Mouse (Mus musculus): Measurements from ENCODE around the gene Tmem215. TPM values are rescaled to one million over a fixed set of nuclear protein-coding genes. Genes with fewer than 3 reads are reported as not detected.

Tmem215 gene
- 0.27 and 0.28 TPM in 2 replicates for polyA plus RNA-seq (2016; fragmentation: Nextera tagmentation; extraction: Ambion mirVana)

DNA sequence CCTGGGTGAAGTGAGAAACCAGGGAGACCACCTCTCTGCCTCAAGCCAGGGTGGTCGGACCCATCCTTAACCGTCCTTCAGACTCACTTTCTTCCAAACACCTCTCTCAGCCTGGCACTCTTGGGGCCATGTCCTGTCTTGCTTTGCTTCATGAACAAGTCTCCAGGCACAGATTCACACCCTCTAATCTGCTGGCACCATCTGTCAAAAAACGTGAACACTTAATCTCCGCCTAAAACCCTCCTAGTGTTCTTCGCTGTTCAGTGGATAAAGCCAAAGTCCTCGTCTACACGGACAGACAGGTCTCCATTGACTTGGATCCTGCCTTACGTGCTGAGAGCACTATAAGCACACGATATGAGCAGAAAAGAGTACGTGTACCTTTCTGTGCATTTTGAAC, at the start of gene Tmem215:
Tmem215 (plus strand) TSS at position 301 of the 400 bp plus-strand sequence.
- H3K9me3 ChIP-seq, result no peaks in the 10 kb centered on the region
- 87% methylated on average over 10 of the region's 10 CpGs for WGBS
- H3K4me1 ChIP-seq, result peaks cover 12% of the 10 kb centered on the region
- peak within 1 kb of the TSS; percentile 60 for H3K4me3 ChIP-seq
- peaks cover 37% of the 10 kb centered on the region for H3K27me3 ChIP-seq (ENCODE audit: poor library complexity, severe bottlenecking)
- no peaks in the 10 kb centered on the region for H3K36me3 ChIP-seq (replicated peaks)
- no peak for DNase-seq (ENCODE audit: extremely low spot score, low spot score)
- H3K27ac ChIP-seq, result peak within 1 kb of the TSS; percentile 81

DNA sequence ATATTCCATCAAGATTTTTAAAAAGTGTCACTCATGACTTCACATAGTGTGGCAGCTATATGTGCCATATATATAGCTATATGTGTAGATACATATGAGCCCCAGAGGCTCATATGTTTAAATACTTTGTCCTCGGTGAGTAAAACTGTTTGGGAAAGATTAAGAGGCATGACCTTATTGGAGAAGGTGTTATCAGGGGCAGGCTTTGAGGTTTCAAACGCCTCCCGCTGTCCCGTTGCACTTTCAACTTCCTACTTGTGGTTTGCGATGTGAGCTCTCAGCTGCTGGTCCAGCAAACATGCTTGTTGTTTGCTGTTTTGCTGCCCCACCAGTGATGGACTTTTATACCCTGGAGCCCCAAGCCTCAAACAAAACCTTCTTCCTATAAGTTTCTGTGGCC, 40.1 kb upstream of the Tmem215 start:
- Histone ChIP-seq H3K4me1 (no peaks in the 10 kb centered on the region), H3K9me3 (peaks cover 17% of the 10 kb centered on the region), H3K4me3 (no peak overlapping the region), H3K27ac (no peak overlapping the region), H3K36me3 (replicated peaks) (no peaks in the 10 kb centered on the region), H3K27me3 (ENCODE audit: poor library complexity, severe bottlenecking) (no peaks in the 10 kb centered on the region)
- WGBS, result 89% methylated on average over 5 of the region's 5 CpGs
- DNase-seq (ENCODE audit: extremely low spot score, low spot score), result no peak

DNA sequence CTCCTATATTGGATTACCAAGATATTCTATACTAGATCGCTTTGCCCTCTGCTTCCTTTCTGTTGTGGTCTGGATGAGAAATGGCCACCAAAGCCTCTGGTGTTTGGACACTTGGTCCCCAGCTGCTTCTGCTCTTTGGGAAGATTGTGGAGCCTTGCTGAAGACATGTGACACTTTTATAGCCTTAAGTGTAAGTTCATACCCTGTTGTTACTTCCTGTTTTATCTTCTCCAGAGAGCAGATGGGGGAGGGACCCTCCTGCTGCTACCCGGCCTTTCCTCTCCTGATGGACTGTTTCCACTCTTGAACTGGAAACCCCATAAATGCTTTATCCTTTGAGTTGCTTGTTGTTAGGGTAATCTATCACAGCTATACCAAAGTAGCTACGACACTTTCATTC, 38.6 kb upstream of the Tmem215 start:
- Histone ChIP-seq H3K27ac (no peak overlapping the region), H3K4me1 (no peaks in the 10 kb centered on the region), H3K4me3 (no peak overlapping the region), H3K27me3 (ENCODE audit: poor library complexity, severe bottlenecking) (no peaks in the 10 kb centered on the region), H3K36me3 (replicated peaks) (no peaks in the 10 kb centered on the region), H3K9me3 (peaks cover 18% of the 10 kb centered on the region)
- no peak for DNase-seq (ENCODE audit: extremely low spot score, low spot score)
- 91% methylated on average over 3 of the region's 3 CpGs for WGBS

DNA sequence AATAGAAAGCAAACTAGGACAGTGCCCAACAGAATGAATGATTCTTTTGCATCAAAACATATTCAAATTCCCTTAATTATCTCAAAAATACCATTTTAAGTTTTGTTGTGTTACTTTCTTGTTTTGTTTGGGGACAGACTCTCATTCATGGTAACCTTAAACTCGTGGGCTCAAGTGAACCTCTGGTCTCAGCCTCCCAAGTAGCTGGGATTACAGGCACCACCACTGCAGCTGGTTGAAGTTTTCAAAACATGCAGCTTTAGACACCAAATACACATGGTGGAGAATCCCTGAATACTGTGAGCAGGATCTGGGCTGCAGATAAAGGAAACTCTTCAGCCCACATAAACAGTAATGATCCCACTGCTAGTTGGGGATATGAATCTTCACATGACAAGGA, 37.6 kb upstream of the Tmem215 start:
- 60% methylated on average over 1 of the region's 1 CpGs for WGBS
- Histone ChIP-seq H3K9me3 (peaks cover 18% of the 10 kb centered on the region), H3K4me3 (no peak overlapping the region), H3K27me3 (ENCODE audit: poor library complexity, severe bottlenecking) (no peaks in the 10 kb centered on the region), H3K4me1 (no peaks in the 10 kb centered on the region), H3K36me3 (replicated peaks) (no peaks in the 10 kb centered on the region), H3K27ac (no peak overlapping the region)
- DNase-seq (ENCODE audit: extremely low spot score, low spot score), result no peak

DNA sequence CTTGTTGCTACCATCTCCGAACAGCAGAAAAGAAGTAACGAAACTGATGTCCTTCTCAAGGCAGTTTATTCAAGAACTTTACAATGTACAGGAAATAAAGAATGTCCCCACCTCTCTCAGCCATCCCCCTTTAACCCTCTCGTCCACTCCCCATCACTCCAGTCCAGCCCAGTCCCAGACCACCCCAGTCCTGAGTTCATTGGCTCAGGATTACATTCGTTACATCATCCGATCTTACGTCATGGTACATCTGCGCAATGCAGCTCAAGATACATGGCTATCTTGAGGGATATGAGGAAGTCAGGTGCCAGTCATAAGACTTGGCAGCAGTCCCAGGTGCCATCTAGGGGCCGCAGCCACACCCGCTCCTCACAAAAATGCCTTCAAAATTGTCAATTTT, 28.4 kb upstream of the Tmem215 start:
- no peaks in the 10 kb centered on the region for H3K27me3 ChIP-seq (ENCODE audit: poor library complexity, severe bottlenecking)
- no peak overlapping the region for H3K27ac ChIP-seq
- H3K4me3 ChIP-seq, result no peak overlapping the region
- no peaks in the 10 kb centered on the region for H3K36me3 ChIP-seq (replicated peaks)
- H3K9me3 ChIP-seq, result no peaks in the 10 kb centered on the region
- no peaks in the 10 kb centered on the region for H3K4me1 ChIP-seq
- no peak for DNase-seq (ENCODE audit: extremely low spot score, low spot score)
- 94% methylated on average over 9 of the region's 9 CpGs for WGBS

DNA sequence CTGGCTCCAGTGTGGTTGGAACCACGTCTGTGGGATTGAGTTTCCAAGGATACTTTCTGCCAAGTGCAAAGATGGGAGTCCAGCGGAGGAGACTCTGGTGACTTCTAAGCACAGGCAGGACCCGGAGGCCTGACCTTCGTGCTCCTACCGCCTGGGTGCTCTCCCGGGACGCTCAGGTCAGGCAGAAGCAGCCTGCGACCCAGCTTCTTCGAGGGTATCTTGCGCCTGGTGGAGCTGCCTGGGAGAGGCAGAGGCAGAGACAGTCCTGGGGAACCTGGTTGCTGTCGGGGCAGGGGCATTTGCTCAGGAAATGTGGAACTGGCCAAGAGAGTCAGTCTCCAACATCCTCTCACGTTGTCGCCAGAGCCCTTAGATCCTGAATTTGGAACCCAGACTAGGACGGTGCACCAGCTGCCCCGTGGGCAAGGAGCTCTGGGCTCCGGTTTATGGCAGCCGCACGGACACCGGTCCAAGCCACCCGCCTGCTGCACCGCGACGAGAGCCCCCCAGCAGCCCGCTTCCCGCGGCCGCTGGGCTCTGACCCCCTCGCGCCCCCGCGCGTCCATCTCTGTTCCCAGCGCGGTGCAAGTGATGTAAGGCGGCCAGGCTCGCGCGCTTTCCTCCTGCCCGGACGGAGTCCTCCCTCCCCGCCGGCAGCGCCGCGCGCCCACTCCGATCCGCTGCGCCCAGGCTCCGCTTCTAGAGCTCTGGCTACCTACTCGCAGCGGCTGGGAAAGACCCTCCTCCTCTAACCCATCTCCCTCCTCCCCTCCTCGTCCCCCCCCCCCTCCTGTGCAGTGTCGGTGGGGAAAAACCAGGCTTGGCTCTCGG, 935 bp downstream of the Tmem215 start:
- no peaks in the 10 kb centered on the region for H3K36me3 ChIP-seq (replicated peaks)
- whole genome bisulfite sequencing, result 3% methylated on average over 49 of the region's 55 CpGs
- H3K4me3 ChIP-seq, result peak overlapping the region; percentile 60
- peaks cover 37% of the 10 kb centered on the region for H3K27me3 ChIP-seq (ENCODE audit: poor library complexity, severe bottlenecking)
- H3K9me3 ChIP-seq, result no peaks in the 10 kb centered on the region
- peak overlapping the region; percentile 81 for H3K27ac ChIP-seq
- H3K4me1 ChIP-seq, result peaks cover 12% of the 10 kb centered on the region
- peak; percentile 60 for DNase-seq (ENCODE audit: extremely low spot score, low spot score)

DNA sequence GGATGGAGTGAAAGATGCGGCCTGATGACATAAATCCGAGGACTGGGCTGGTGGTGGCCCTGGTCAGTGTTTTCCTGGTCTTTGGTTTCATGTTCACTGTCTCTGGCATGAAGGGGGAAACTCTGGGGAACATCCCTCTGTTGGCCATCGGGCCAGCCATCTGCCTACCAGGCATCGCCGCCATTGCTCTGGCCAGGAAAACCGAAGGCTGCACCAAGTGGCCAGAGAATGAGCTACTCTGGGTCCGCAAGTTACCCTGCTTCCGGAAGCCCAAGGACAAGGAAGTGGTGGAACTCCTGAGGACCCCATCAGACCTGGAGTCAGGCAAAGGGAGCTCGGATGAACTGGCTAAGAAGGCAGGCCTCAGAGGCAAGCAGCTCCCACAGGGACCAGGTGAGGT, 1.9 kb downstream of the Tmem215 start:
- peaks cover 37% of the 10 kb centered on the region for H3K27me3 ChIP-seq (ENCODE audit: poor library complexity, severe bottlenecking)
- no peaks in the 10 kb centered on the region for H3K9me3 ChIP-seq
- peaks cover 12% of the 10 kb centered on the region for H3K4me1 ChIP-seq
- H3K27ac ChIP-seq, result no peak overlapping the region
- H3K36me3 ChIP-seq (replicated peaks), result no peaks in the 10 kb centered on the region
- WGBS, result 85% methylated on average over 9 of the region's 9 CpGs
- no peak for DNase-seq (ENCODE audit: extremely low spot score, low spot score)
- H3K4me3 ChIP-seq, result no peak overlapping the region

DNA sequence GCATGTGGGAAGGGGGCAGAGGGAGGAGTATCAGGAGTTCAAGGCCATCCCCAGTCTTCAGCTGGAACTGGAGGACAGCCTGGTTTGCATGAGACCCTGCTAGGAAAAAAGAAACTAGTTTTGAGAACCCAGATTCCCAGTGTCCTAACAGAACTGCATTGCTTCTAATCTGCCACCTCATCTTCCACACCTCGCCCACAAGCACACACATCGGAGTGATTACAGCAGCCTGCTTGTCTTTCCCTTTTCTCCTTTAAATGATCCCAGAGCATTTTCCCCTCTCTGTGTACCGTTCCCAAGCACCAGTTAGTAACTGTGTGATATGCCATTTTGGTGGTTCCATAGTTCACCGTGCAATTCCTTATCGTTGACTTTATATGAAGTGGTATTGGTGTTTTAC, 6.0 kb downstream of the Tmem215 start:
- Histone ChIP-seq H3K36me3 (replicated peaks) (no peaks in the 10 kb centered on the region), H3K4me3 (no peak overlapping the region), H3K4me1 (peaks cover 6% of the 10 kb centered on the region), H3K27me3 (ENCODE audit: poor library complexity, severe bottlenecking) (peaks cover 19% of the 10 kb centered on the region), H3K9me3 (no peaks in the 10 kb centered on the region), H3K27ac (no peak overlapping the region)
- WGBS, result 89% methylated on average over 5 of the region's 5 CpGs
- DNase-seq (ENCODE audit: extremely low spot score, low spot score), result no peak

DNA sequence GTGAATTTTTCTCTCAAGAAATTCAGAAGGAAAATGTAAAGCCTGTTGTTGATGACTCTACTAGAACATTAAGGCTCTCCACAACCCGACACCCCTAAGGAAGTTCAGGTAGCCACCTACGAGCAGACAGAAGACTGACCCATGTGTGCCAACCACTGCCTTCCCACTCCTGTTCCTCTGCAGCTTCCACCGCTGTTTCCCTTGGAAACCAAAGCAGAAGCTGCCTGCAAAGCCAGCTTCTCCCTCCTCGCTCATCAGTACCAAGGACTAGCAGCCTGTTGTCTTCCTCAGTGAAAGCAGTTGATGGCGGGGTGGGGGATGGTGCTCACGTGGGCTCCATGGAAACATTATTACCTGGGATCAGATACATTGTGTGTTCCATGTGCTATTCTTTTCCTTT, 14.6 kb downstream of the Tmem215 start:
- Histone ChIP-seq H3K36me3 (replicated peaks) (no peaks in the 10 kb centered on the region), H3K4me1 (no peaks in the 10 kb centered on the region), H3K9me3 (no peaks in the 10 kb centered on the region), H3K27ac (no peak overlapping the region), H3K27me3 (ENCODE audit: poor library complexity, severe bottlenecking) (no peaks in the 10 kb centered on the region), H3K4me3 (no peak overlapping the region)
- WGBS, result 79% methylated on average over 6 of the region's 6 CpGs
- no peak for DNase-seq (ENCODE audit: extremely low spot score, low spot score)

DNA sequence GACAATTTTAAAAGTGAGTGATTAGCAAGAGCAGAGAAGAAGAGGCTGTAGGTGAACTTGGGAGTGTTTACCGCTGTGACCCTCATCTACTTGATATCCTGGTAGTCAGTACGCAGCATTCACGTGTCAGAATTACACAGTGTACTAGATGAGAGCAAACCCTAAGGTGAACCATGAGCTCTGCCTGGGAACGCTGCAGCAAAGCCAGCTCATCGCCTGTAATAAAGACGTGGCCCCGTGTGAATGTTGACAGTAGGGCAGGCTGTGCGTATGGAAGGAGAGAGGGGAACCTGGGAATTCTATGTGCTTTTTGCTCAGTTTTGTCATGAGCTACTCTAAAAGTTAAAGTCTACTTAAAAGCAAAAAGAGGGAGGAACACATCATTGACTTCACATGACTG, 19.8 kb downstream of the Tmem215 start:
- no peak overlapping the region for H3K27ac ChIP-seq
- no peak overlapping the region for H3K4me3 ChIP-seq
- no peaks in the 10 kb centered on the region for H3K9me3 ChIP-seq
- 92% methylated on average over 8 of the region's 8 CpGs for WGBS
- no peaks in the 10 kb centered on the region for H3K36me3 ChIP-seq (replicated peaks)
- no peaks in the 10 kb centered on the region for H3K27me3 ChIP-seq (ENCODE audit: poor library complexity, severe bottlenecking)
- no peaks in the 10 kb centered on the region for H3K4me1 ChIP-seq
- DNase-seq (ENCODE audit: extremely low spot score, low spot score), result no peak

DNA sequence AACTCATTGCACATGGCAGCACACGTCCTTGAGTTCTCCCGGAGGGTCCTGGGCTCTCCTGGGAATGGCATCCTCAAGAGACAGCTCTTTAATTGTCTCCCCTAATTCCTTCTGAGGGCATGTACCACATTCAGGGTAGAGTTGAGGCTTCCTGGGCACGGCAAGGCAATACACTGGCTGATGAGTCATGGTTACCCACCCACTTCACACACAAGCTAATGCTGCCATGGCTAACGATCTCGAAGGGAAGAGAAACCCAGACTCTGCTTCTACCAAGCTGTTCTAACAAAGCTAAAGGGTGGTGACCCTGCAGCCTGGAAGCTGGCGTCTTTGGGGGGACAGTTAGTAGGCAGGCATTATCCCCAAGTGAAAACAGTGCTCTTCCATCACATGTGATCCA, 24.4 kb downstream of the Tmem215 start:
- no peak for DNase-seq (ENCODE audit: extremely low spot score, low spot score)
- WGBS, result 83% methylated on average over 6 of the region's 6 CpGs
- no peaks in the 10 kb centered on the region for H3K36me3 ChIP-seq (replicated peaks)
- H3K27me3 ChIP-seq (ENCODE audit: poor library complexity, severe bottlenecking), result no peaks in the 10 kb centered on the region
- no peaks in the 10 kb centered on the region for H3K9me3 ChIP-seq
- no peaks in the 10 kb centered on the region for H3K4me1 ChIP-seq
- H3K27ac ChIP-seq, result no peak overlapping the region
- no peak overlapping the region for H3K4me3 ChIP-seq

DNA sequence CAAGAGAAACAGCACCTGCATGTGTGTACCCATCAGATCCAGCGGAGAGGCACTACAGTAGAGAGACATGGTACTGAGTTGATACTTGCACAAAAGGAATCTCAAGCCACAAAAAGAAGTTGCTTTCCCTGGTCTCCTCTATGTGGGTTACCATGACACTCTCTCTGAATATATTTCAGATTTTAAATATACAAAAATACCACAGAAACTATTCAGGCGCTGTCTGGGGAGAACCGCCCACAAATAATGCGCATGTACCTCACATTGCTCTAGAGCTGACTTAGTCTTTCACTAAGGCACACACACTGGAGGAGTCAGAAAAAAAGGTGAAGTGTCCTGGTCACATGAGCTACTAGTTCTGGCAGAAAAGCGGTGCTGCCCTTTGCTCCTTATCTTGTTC, 24.8 kb downstream of the Tmem215 start:
- H3K4me1 ChIP-seq, result no peaks in the 10 kb centered on the region
- DNase-seq (ENCODE audit: extremely low spot score, low spot score), result no peak
- H3K27ac ChIP-seq, result no peak overlapping the region
- no peaks in the 10 kb centered on the region for H3K9me3 ChIP-seq
- H3K4me3 ChIP-seq, result no peak overlapping the region
- no peaks in the 10 kb centered on the region for H3K27me3 ChIP-seq (ENCODE audit: poor library complexity, severe bottlenecking)
- WGBS, result 97% methylated on average over 5 of the region's 5 CpGs
- H3K36me3 ChIP-seq (replicated peaks), result no peaks in the 10 kb centered on the region

DNA sequence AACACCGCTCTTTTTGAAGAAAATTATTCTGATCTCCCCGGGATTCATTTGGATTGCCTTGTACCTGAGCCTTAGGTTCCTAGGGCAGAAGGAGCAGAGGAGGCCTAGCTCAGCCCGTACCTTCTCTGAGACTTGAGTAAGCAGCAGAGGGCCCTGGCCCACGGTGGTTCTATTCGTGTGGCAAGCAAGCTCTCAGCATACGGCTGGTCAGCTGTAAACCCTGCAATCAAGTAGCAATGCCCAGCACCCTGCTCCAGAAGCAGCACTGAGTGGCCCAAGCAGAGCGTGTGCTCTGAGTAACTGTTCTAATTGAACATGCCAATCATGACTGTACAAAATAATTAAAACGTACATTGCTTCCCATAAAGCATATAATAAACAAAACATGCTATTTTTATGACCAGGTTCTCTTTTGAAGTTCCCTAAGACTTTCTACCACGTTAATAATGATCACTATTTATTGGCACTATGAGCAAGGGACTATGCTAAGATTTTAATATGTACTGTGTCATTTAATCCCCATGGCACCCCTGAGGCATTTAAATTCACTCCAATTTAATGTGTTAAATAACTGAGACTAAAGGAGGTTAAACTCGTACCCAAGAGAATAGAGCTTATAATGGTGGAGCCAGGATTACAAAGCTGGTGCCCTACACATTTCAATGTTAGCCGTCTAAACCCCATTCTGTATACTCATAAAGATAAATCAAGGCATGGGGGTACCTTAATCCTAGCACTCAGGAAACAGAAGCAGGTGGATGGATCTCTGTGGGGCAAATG, 28.0 kb downstream of the Tmem215 start:
- 87% methylated on average over 11 of the region's 11 CpGs for WGBS
- Histone ChIP-seq H3K27me3 (ENCODE audit: poor library complexity, severe bottlenecking) (no peaks in the 10 kb centered on the region), H3K36me3 (replicated peaks) (no peaks in the 10 kb centered on the region), H3K9me3 (no peaks in the 10 kb centered on the region), H3K4me1 (no peaks in the 10 kb centered on the region), H3K27ac (no peak overlapping the region), H3K4me3 (no peak overlapping the region)
- no peak for DNase-seq (ENCODE audit: extremely low spot score, low spot score)
